Mouse (Mus musculus): ENCODE measurements around the gene Vamp9. TPM values are rescaled to one million over a fixed set of nuclear protein-coding genes. Genes with fewer than 3 reads are reported as not detected.

The Vamp9 gene
- polyA plus RNA-seq, 1 experiment from 2014 or later: not detected

- H3K4me1 ChIP-seq (replicated peaks; ENCODE audit: control insufficient read depth, insufficient read depth, low read length): no peaks in the 10 kb centered on the region
- DNase-seq (ENCODE audit: low spot score): no peak
- no peak overlapping the region for H3K4me3 ChIP-seq (ENCODE audit: low read depth, low read length)
- no peak overlapping the region for H3K4me2 ChIP-seq
- no peaks in the 10 kb centered on the region for H3K9me3 ChIP-seq (ENCODE audit: control insufficient read depth, low read length)
- no peak for ATAC-seq (replicated peaks; ENCODE audit: low FRiP score)
- H3K9ac ChIP-seq (ENCODE audit: low read depth, low read length): no peak overlapping the region
- no peaks in the 10 kb centered on the region for H3K36me3 ChIP-seq (ENCODE audit: control insufficient read depth, insufficient read depth, low read length)
- no peaks in the 10 kb centered on the region for H3K27me3 ChIP-seq (replicated peaks; ENCODE audit: control insufficient read depth, insufficient read depth, low read length)
- H3K27ac ChIP-seq (ENCODE audit: low read depth, low read length): no peak overlapping the region
- WGBS: 41% methylated on average over 4 of the region's 4 CpGs
Observed at GRCm38 (mm10) chr5:99927951-99928350, 21.9 kb downstream of the Vamp9 start.

- DNase-seq (ENCODE audit: low spot score): no peak
- Histone ChIP-seq H3K4me1 (replicated peaks; ENCODE audit: control insufficient read depth, insufficient read depth, low read length) (no peaks in the 10 kb centered on the region), H3K9me3 (ENCODE audit: control insufficient read depth, low read length) (no peaks in the 10 kb centered on the region), H3K9ac (ENCODE audit: low read depth, low read length) (no peak overlapping the region), H3K4me2 (no peak overlapping the region), H3K27me3 (replicated peaks; ENCODE audit: control insufficient read depth, insufficient read depth, low read length) (no peaks in the 10 kb centered on the region), H3K4me3 (ENCODE audit: low read depth, low read length) (no peak overlapping the region), H3K27ac (ENCODE audit: low read depth, low read length) (no peak overlapping the region), H3K36me3 (ENCODE audit: control insufficient read depth, insufficient read depth, low read length) (no peaks in the 10 kb centered on the region)
- ATAC-seq (replicated peaks; ENCODE audit: low FRiP score): no peak
- 79% methylated on average over 6 of the region's 6 CpGs for WGBS
Observed at GRCm38 (mm10) chr5:99931910-99932309, 25.9 kb downstream of the Vamp9 start.

DNA sequence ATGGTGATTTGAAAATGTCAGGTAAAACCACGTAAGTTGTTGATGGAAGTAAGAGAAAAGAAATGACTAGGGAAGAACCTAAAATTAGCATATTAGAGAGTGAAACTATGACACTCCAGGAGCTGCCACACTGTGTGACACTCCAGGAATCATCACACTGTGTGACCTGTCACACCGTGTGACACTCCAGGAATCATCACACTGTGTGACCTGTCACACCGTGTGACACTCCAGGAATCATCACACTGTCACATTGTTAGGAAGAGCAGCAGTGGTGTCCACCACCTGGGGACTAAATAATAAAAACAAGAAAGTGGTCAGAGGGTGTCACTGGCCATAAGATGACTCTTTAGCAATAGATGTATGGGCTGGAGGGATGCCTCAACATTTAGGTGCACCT is 33.4 kb downstream of the Vamp9 start:
- no peaks in the 10 kb centered on the region for H3K36me3 ChIP-seq (ENCODE audit: control insufficient read depth, insufficient read depth, low read length)
- no peak overlapping the region for H3K4me3 ChIP-seq (ENCODE audit: low read depth, low read length)
- no peak overlapping the region for H3K4me2 ChIP-seq
- H3K27me3 ChIP-seq (replicated peaks; ENCODE audit: control insufficient read depth, insufficient read depth, low read length): no peaks in the 10 kb centered on the region
- no peaks in the 10 kb centered on the region for H3K4me1 ChIP-seq (replicated peaks; ENCODE audit: control insufficient read depth, insufficient read depth, low read length)
- H3K9me3 ChIP-seq (ENCODE audit: control insufficient read depth, low read length): no peaks in the 10 kb centered on the region
- WGBS: 81% methylated on average over 3 of the region's 3 CpGs
- ATAC-seq (replicated peaks; ENCODE audit: low FRiP score) (no peak), DNase-seq (ENCODE audit: low spot score) (no peak)
- no peak overlapping the region for H3K9ac ChIP-seq (ENCODE audit: low read depth, low read length)
- H3K27ac ChIP-seq (ENCODE audit: low read depth, low read length): no peak overlapping the region

DNA sequence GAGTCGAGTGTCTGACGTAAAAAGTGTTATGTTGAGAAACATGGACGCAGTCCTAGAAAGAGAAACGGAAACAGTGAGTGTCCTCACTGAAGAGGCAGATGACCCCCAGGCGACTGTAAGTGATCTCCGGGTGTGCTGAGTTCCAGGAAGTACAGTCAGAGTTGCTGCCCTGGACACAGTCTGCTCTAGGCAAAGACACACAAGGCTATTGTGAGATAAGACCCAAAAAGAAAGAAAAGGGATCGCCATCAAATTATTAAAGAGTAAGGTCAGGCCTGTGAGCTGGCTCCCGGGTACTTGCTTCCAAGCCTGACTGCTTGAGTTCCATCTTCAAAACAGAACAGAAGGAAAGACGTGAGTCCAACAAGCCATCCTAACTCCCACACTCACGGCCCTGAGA is 35.2 kb downstream of the Vamp9 start:
- Histone ChIP-seq H3K9ac (ENCODE audit: low read depth, low read length) (no peak overlapping the region), H3K4me1 (replicated peaks; ENCODE audit: control insufficient read depth, insufficient read depth, low read length) (no peaks in the 10 kb centered on the region), H3K36me3 (ENCODE audit: control insufficient read depth, insufficient read depth, low read length) (peaks cover 3% of the 10 kb centered on the region; the same call in 1 of the 2 replicates), H3K9me3 (ENCODE audit: control insufficient read depth, low read length) (peaks cover 3% of the 10 kb centered on the region; the same call in 1 of the 2 replicates), H3K27ac (ENCODE audit: low read depth, low read length) (no peak overlapping the region), H3K4me3 (ENCODE audit: low read depth, low read length) (no peak overlapping the region), H3K4me2 (no peak overlapping the region), H3K27me3 (replicated peaks; ENCODE audit: control insufficient read depth, insufficient read depth, low read length) (no peaks in the 10 kb centered on the region)
- ATAC-seq (replicated peaks; ENCODE audit: low FRiP score) (no peak), DNase-seq (ENCODE audit: low spot score) (no peak)
- 79% methylated on average over 10 of the region's 10 CpGs for WGBS

GRCm38 (mm10) chr5:99941776-99942502 is 35.9 kb downstream of the Vamp9 start:
- 66% methylated on average over 10 of the region's 10 CpGs for WGBS

DNA sequence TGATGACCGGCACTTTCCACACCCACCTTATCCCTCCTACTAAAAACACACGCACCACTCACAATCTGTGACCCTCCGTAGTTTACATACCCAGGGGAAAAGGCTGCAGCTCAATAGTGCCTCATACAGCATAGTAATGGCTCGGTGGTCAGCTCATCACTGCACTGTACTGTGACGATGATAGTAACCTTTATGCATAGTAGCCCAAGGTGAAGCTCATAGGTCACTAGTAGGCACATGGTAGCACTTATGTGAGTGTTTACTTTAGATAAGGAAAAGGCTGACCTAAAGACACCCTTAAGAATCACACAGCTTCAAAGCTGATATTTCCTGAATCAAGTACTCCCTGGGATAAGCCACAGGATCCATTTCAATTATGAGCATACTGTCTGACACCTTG is 46.5 kb downstream of the Vamp9 start:
- Histone ChIP-seq H3K27me3 (replicated peaks; ENCODE audit: control insufficient read depth, insufficient read depth, low read length) (no peaks in the 10 kb centered on the region), H3K36me3 (ENCODE audit: control insufficient read depth, insufficient read depth, low read length) (no peaks in the 10 kb centered on the region; the same call in 1 of the 2 replicates), H3K4me2 (no peak overlapping the region), H3K4me1 (replicated peaks; ENCODE audit: control insufficient read depth, insufficient read depth, low read length) (no peaks in the 10 kb centered on the region; the same call in 1 of the 2 replicates), H3K4me3 (ENCODE audit: low read depth, low read length) (no peak overlapping the region), H3K9me3 (ENCODE audit: control insufficient read depth, low read length) (no peaks in the 10 kb centered on the region), H3K27ac (ENCODE audit: low read depth, low read length) (no peak overlapping the region), H3K9ac (ENCODE audit: low read depth, low read length) (no peak overlapping the region)
- ATAC-seq (replicated peaks; ENCODE audit: low FRiP score) (peak; percentile 58), DNase-seq (ENCODE audit: low spot score) (no peak)
- 77% methylated on average over 5 of the region's 5 CpGs for WGBS

More at GRCm38 (mm10) chr5:99941776-99942502, 35.9 kb downstream of the Vamp9 start:
- no peaks in the 10 kb centered on the region for H3K27me3 ChIP-seq (replicated peaks; ENCODE audit: control insufficient read depth, insufficient read depth, low read length)
- ATAC-seq (replicated peaks; ENCODE audit: low FRiP score): no peak
- H3K27ac ChIP-seq (ENCODE audit: low read depth, low read length): no peak overlapping the region
- no peak overlapping the region for H3K9ac ChIP-seq (ENCODE audit: low read depth, low read length)
- peaks cover 3% of the 10 kb centered on the region; the same call in 1 of the 2 replicates for H3K36me3 ChIP-seq (ENCODE audit: control insufficient read depth, insufficient read depth, low read length)
- H3K4me2 ChIP-seq: no peak overlapping the region
- H3K4me3 ChIP-seq (ENCODE audit: low read depth, low read length): no peak overlapping the region
- peaks cover 3% of the 10 kb centered on the region; the same call in 1 of the 2 replicates for H3K9me3 ChIP-seq (ENCODE audit: control insufficient read depth, low read length)
- H3K4me1 ChIP-seq (replicated peaks; ENCODE audit: control insufficient read depth, insufficient read depth, low read length): no peaks in the 10 kb centered on the region
- no peak for DNase-seq (ENCODE audit: low spot score)

GRCm38 (mm10) chr5:99953883-99954282 is 47.8 kb downstream of the Vamp9 start:
- no peaks in the 10 kb centered on the region for H3K9me3 ChIP-seq (ENCODE audit: control insufficient read depth, low read length)
- DNase-seq (ENCODE audit: low spot score) (no peak), ATAC-seq (replicated peaks; ENCODE audit: low FRiP score) (no peak)
- no peak overlapping the region for H3K9ac ChIP-seq (ENCODE audit: low read depth, low read length)
- H3K4me3 ChIP-seq (ENCODE audit: low read depth, low read length): no peak overlapping the region
- 59% methylated on average over 1 of the region's 1 CpGs for WGBS
- no peaks in the 10 kb centered on the region; the same call in 1 of the 2 replicates for H3K4me1 ChIP-seq (replicated peaks; ENCODE audit: control insufficient read depth, insufficient read depth, low read length)
- no peak overlapping the region for H3K27ac ChIP-seq (ENCODE audit: low read depth, low read length)
- H3K36me3 ChIP-seq (ENCODE audit: control insufficient read depth, insufficient read depth, low read length): peaks cover 3% of the 10 kb centered on the region; the same call in 1 of the 2 replicates
- H3K27me3 ChIP-seq (replicated peaks; ENCODE audit: control insufficient read depth, insufficient read depth, low read length): no peaks in the 10 kb centered on the region
- no peak overlapping the region for H3K4me2 ChIP-seq

DNA sequence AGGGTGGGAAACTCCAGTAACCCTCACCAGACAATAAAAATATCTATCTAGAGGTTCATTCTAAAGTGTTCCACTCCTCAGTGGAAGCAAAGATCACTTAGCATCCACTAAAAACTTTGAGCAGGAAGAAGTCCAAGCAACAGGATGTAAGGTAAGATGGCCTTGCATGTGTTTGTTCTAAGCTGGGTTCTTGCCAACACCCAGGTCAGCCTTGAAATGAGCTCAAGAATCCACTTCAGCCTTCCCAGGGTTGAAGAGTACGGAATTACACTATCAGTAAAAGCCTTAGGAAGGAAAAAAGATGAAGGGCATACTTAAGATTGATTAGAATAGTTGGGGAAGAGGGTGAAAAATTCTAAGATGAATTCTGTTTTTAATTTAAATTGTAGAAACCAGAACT is 52.6 kb downstream of the Vamp9 start:
- Histone ChIP-seq H3K27me3 (replicated peaks; ENCODE audit: control insufficient read depth, insufficient read depth, low read length) (no peaks in the 10 kb centered on the region), H3K27ac (ENCODE audit: low read depth, low read length) (no peak overlapping the region), H3K9ac (ENCODE audit: low read depth, low read length) (no peak overlapping the region), H3K4me1 (replicated peaks; ENCODE audit: control insufficient read depth, insufficient read depth, low read length) (no peaks in the 10 kb centered on the region), H3K9me3 (ENCODE audit: control insufficient read depth, low read length) (no peaks in the 10 kb centered on the region), H3K36me3 (ENCODE audit: control insufficient read depth, insufficient read depth, low read length) (peaks cover 24% of the 10 kb centered on the region), H3K4me2 (no peak overlapping the region), H3K4me3 (ENCODE audit: low read depth, low read length) (no peak overlapping the region)
- DNase-seq (ENCODE audit: low spot score) (no peak), ATAC-seq (replicated peaks; ENCODE audit: low FRiP score) (no peak)
- WGBS: 89% methylated on average over 1 of the region's 1 CpGs
